Mouse (Mus musculus) hindbrain, embryonic 15.5 days (tissue): ENCODE results near the gene Slc26a9. TPM values are rescaled to one million over a fixed set of nuclear protein-coding genes. Genes with fewer than 3 reads are reported as not detected.

Experiments
- ATAC-seq: fragments of 200-750 bp; cut with Nextera tagmentation; 2 replicates; pipeline ENCODE4 v1.8.0; 2017; ENCODE audit warnings: low read depth, moderate number of reproducible peaks, moderate TSS enrichment; ENCODE audit not compliant: low FRiP score
- H3K27ac ChIP-seq: fragments of 300-500 bp; sonication (generic); replicated peaks from 2 replicates; pipeline ENCODE4 v1.5.1; 2015; ENCODE audit warnings: mild to moderate bottlenecking, inconsistent platforms
- H3K27me3 ChIP-seq: fragments of 300-500 bp; sonication (generic); 2 replicates; pipeline ENCODE4 v1.6.1; 2015; ENCODE audit warnings: control low read depth, inconsistent platforms
- H3K36me3 ChIP-seq: fragments of 300-500 bp; sonication (generic); 2 replicates; pipeline ENCODE4 v1.6.1; 2015; ENCODE audit warnings: control low read depth, inconsistent platforms
- H3K4me1 ChIP-seq: fragments of 300-500 bp; sonication (generic); replicated peaks from 2 replicates; pipeline ENCODE4 v1.6.1; 2015; ENCODE audit warnings: control low read depth, inconsistent platforms
- H3K4me2 ChIP-seq: fragments of 300-500 bp; sonication (generic); 2 replicates; pipeline ENCODE4 v1.6.1; 2015; ENCODE audit warnings: moderate library complexity, mild to moderate bottlenecking, inconsistent platforms
- H3K4me3 ChIP-seq: fragments of 300-500 bp; sonication (generic); 2 replicates; pipeline ENCODE4 v1.5.1; 2015; ENCODE audit warnings: mild to moderate bottlenecking, inconsistent platforms
- H3K9ac ChIP-seq: fragments of 300-500 bp; sonication (generic); 2 replicates; pipeline ENCODE4 v1.6.1; 2015; ENCODE audit warnings: inconsistent platforms
- H3K9me3 ChIP-seq: fragments of 300-500 bp; sonication (generic); 2 replicates; pipeline ENCODE4 v1.6.1; 2016; ENCODE audit warnings: control low read depth, inconsistent platforms
- WGBS: fragments of 180-500 bp; shearing (Covaris S2); methylation state at CpG from one replicate; pipeline ENCODE4 v1.1.7; 2015; 5-methylcytosine and 5-hydroxymethylcytosine counted together
- polyA plus RNA-seq: library from polyadenylated mRNA; unstranded; fragments of >200 nt; fragmentation: Nextera tagmentation; extraction: Ambion mirVana; gene quantifications from 2 replicates; pipeline ENCODE4 v1.2.1, GENCODE M21; 2015

Slc26a9 gene
- polyA plus RNA-seq, 1 experiment from 2014 or later = 0.05 TPM

DNA sequence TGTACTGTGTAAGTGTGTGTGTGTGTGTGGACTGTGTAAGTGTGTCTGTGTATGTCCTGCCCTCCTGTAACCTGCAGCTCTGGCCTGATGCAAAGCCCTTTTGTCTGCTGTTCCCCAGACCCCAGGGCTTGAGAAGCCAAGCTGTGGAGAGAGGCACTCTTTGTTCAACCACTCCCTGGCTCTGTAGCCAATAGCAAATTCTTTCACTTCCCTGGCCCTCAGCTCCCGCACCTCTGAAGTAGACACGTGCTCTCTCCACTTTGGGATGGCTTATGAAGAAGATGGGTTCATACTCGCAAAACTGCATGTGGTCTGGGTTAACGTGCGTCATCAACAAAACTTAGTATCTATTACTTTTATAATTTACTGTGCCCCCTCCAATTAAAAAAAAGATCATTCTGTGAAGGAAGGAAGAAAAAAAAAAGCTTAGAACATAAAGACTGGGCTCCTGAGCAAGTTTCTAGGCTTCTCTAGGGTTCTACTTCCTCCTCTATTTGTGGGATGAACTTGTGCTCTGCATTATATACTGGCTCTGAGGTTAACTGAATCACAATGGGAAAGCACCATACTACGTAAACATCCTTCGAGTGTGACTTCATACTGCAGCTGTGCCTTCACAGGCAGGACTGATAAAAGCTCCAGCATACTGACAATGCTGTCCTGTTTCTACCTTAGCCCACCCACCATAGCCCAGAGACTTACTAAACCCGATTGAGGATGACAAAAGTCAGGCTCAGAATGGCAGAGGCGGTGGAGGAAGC lies 16.0 kb downstream of the Slc26a9 start:
- Histone ChIP-seq H3K36me3 (no peaks in the 10 kb centered on the region), H3K27me3 (no peaks in the 10 kb centered on the region), H3K4me1 (no peaks in the 10 kb centered on the region), H3K4me3 (no peak overlapping the region), H3K9ac (no peak overlapping the region), H3K27ac (no peak overlapping the region), H3K9me3 (no peaks in the 10 kb centered on the region), H3K4me2 (no peak overlapping the region)
- ATAC-seq = no peak
- 69% methylated on average over 9 of the region's 9 CpGs for WGBS

DNA sequence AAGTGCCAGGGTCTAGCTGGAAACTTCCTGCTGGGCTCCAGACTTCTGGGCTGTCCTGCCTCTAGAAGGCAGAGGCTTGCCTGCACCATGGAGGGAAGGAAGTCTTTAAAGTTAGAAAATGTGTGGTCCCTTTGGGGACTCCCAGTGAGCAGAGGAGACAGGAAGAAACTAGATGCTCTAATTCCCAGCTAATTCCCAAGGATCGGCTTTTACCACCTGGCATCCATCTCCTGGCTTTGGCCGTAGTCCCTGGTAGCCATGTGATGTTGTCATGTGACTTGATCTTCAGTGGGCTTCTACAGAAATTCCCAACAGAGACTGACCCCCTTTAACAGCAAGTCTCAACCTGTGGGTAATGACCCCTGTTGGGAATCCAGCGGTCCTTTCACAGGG lies 16.6 kb downstream of the Slc26a9 start:
- H3K27me3 ChIP-seq = no peaks in the 10 kb centered on the region
- H3K4me2 ChIP-seq = no peak overlapping the region
- H3K4me3 ChIP-seq = no peak overlapping the region
- no peaks in the 10 kb centered on the region for H3K9me3 ChIP-seq
- no peak for ATAC-seq
- no peak overlapping the region for H3K9ac ChIP-seq
- H3K27ac ChIP-seq = no peak overlapping the region
- H3K4me1 ChIP-seq = 0 out of 2 replicates have a peak, but pooled peaks cover 2% of the 10 kb centered on the region
- WGBS = 81% methylated on average over 3 of the region's 3 CpGs
- H3K36me3 ChIP-seq = no peaks in the 10 kb centered on the region

GRCm38 (mm10) chr1:131761079-131761831 lies 17.4 kb downstream of the Slc26a9 start:
- no peaks in the 10 kb centered on the region for H3K9me3 ChIP-seq
- ATAC-seq = no peak

DNA sequence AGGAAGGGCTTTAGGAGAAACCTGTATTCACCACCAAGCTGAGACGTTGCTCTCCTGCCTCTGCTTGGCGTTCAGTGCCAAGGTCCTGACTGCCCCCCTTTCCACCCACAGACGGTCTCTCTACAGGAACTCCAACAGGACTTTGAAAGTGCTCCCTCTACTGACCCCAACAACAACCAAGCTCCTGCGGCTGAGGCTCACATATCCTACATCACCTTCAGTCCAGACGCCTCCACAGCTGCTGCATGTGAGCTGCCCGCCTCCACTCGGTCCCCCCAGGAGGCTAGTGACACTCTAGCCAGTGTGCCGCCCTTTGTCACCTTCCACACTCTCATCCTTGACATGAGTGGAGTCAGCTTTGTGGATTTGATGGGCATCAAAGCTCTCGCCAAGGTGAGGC lies 19.9 kb downstream of the Slc26a9 start:
- no peaks in the 10 kb centered on the region for H3K27me3 ChIP-seq
- H3K36me3 ChIP-seq = no peaks in the 10 kb centered on the region
- no peaks in the 10 kb centered on the region for H3K9me3 ChIP-seq
- 57% methylated on average over 9 of the region's 9 CpGs for WGBS
- no peak overlapping the region for H3K27ac ChIP-seq
- 0 out of 2 replicates have a peak, but pooled peaks cover 3% of the 10 kb centered on the region for H3K4me1 ChIP-seq
- H3K4me2 ChIP-seq = no peak overlapping the region
- H3K4me3 ChIP-seq = no peak overlapping the region
- ATAC-seq = no peak
- no peak overlapping the region for H3K9ac ChIP-seq

More at GRCm38 (mm10) chr1:131761079-131761831, 17.4 kb downstream of the Slc26a9 start:
- H3K4me3 ChIP-seq = no peak overlapping the region
- H3K27me3 ChIP-seq = no peaks in the 10 kb centered on the region
- WGBS = 89% methylated on average over 13 of the region's 13 CpGs
- H3K4me2 ChIP-seq = no peak overlapping the region
- H3K36me3 ChIP-seq = no peaks in the 10 kb centered on the region
- H3K27ac ChIP-seq = no peak overlapping the region
- H3K9ac ChIP-seq = no peak overlapping the region
- H3K4me1 ChIP-seq = 0 out of 2 replicates have a peak, but pooled peaks cover 3% of the 10 kb centered on the region

- WGBS = 65% methylated on average over 8 of the region's 8 CpGs
- Histone ChIP-seq H3K9me3 (no peaks in the 10 kb centered on the region), H3K4me2 (no peak overlapping the region), H3K36me3 (no peaks in the 10 kb centered on the region), H3K9ac (no peak overlapping the region), H3K4me3 (no peak overlapping the region), H3K4me1 (0 out of 2 replicates have a peak, but pooled peaks cover 3% of the 10 kb centered on the region), H3K27me3 (no peaks in the 10 kb centered on the region), H3K27ac (no peak overlapping the region)
- ATAC-seq = no peak
Measured at GRCm38 (mm10) chr1:131764581-131765338, 20.9 kb downstream of the Slc26a9 start.

DNA sequence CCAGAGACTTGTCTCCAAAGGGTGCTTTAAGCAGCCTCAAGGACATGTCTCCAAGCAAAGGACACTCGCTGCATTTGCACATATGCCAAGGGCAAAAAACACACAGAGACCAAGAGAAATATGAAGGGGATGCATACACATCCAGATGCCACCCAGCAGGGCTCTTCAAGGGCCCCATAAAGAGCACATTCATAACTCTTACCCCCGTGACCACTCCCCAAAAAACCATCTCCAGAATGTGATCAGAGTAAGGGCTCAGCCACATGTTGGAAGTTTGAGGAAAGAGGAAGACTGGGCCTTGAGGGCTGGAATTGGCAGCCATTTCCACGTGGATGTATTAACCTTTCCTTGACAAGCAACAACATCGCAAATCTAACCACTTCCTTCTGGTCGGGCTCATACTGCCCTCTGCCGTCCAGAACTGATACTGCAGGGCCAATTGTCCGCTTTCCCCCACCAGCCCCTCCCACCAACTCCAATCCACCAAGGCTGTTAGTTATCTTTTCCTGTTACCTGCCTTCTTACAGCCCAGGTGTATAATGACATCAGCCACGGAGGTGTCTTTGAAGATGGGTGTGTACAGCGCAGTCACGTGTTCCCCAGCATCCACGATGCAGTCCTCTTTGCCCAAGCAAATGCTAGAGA lies 21.7 kb downstream of the Slc26a9 start:
- Histone ChIP-seq H3K36me3 (no peaks in the 10 kb centered on the region), H3K4me1 (0 out of 2 replicates have a peak, but pooled peaks cover 4% of the 10 kb centered on the region), H3K9me3 (no peaks in the 10 kb centered on the region), H3K27me3 (no peaks in the 10 kb centered on the region), H3K27ac (no peak overlapping the region), H3K9ac (no peak overlapping the region), H3K4me2 (0 out of 2 replicates have a peak overlapping the region, but pooled peaks have one; percentile 10), H3K4me3 (no peak overlapping the region)
- 10% methylated on average over 11 of the region's 11 CpGs for WGBS
- peak; percentile 47; the same call in 1 of the 2 replicates for ATAC-seq

DNA sequence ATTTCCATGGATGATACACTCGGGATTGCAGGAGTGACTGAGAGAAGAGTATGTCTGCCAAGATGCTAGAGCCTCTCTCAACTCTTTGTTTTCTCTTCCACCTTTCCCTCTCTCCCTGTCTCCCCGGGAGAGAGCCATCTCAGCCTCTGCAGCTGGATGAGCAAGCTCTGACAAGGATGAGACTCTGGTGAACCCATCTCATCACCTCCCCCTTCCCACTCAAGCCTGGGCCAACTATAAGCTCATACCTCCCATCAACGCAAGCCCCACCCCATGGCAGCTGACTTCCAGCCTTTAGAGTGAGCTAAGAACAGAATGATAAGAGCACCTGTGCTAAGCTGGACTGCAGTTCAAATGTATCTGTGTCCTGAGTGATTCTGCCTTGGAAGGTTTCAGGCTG lies 25.5 kb downstream of the Slc26a9 start:
- no peak overlapping the region for H3K9ac ChIP-seq
- 77% methylated on average over 3 of the region's 3 CpGs for WGBS
- no peak overlapping the region for H3K27ac ChIP-seq
- 0 out of 2 replicates have a peak, but pooled peaks cover 11% of the 10 kb centered on the region for H3K4me1 ChIP-seq
- no peaks in the 10 kb centered on the region for H3K27me3 ChIP-seq
- no peak for ATAC-seq
- H3K36me3 ChIP-seq = no peaks in the 10 kb centered on the region
- no peaks in the 10 kb centered on the region for H3K9me3 ChIP-seq
- no peak overlapping the region for H3K4me2 ChIP-seq
- H3K4me3 ChIP-seq = no peak overlapping the region

DNA sequence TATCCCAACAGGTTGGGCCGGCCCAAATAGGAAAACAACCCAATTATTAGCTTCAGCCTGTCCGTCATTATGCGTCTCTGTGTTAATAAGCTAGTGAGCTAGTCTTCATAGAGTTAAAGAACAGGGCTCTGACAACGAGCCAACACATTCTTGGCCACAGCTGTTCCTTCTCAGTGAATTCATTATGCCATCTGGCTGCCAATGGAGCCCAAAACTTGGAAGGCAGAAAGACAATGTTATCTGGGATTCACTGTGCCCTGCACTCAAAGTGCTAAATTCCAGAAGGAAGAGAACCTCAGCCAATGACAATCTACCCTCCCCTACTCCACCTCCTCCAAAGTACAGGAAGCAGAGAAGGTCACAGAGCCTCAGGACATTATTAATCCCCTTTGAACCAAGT lies 26.8 kb downstream of the Slc26a9 start:
- Histone ChIP-seq H3K4me3 (no peak overlapping the region), H3K36me3 (no peaks in the 10 kb centered on the region), H3K9me3 (no peaks in the 10 kb centered on the region), H3K4me2 (no peak overlapping the region), H3K27ac (peak overlapping the region; percentile 50; the same call in 1 of the 2 replicates), H3K9ac (no peak overlapping the region), H3K27me3 (no peaks in the 10 kb centered on the region), H3K4me1 (0 out of 2 replicates have a peak, but pooled peaks cover 7% of the 10 kb centered on the region)
- ATAC-seq = no peak
- WGBS = 37% methylated on average over 4 of the region's 4 CpGs

DNA sequence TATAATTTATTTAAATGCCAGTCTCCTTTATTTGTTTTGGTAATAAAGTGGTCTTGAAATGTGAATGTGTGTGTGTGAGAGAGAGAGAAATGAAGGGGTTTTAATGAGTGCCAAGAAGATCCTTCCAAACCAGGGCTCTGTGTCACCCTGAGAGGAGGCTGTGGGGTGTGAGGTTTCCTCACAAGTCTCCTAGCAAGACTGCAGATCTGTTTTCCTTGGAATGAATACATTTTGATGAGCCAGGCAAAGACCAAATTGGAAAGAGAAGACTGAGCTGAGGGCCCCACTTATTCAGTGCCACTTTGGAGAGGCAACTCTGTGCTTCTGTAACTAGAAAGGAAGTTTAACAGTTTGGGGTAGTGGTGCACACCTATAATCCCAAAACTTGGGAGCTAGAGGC lies 27.6 kb downstream of the Slc26a9 start:
- Histone ChIP-seq H3K27ac (no peak overlapping the region), H3K9ac (no peak overlapping the region), H3K27me3 (no peaks in the 10 kb centered on the region), H3K4me3 (no peak overlapping the region), H3K36me3 (no peaks in the 10 kb centered on the region), H3K9me3 (no peaks in the 10 kb centered on the region), H3K4me1 (0 out of 2 replicates have a peak, but pooled peaks cover 7% of the 10 kb centered on the region), H3K4me2 (no peak overlapping the region)
- no peak for ATAC-seq

DNA sequence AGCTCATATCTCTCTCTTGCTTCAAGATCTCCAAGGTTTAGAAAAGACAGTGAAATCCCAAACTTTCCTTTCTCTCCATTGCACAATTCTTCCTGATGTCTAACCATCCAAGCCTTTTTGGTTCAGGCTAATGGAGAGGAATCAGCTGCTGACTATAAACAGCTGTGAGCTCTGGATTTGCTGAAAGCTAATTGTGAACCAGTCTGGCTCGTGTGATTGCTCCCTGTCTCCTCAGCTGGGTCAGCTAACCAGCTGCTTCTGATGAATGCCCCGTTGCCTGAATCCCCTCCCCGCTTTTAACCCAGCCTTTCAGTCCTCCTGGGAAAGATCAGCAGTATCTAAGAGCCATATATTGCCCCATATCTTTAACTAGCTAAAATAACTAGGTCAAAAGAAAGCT lies 50.8 kb downstream of the Slc26a9 start:
- no peaks in the 10 kb centered on the region for H3K27me3 ChIP-seq
- H3K9me3 ChIP-seq = no peaks in the 10 kb centered on the region
- no peak for ATAC-seq
- 21% methylated on average over 3 of the region's 3 CpGs for WGBS
- no peak overlapping the region for H3K4me3 ChIP-seq
- no peak overlapping the region for H3K27ac ChIP-seq
- no peaks in the 10 kb centered on the region for H3K36me3 ChIP-seq
- no peak overlapping the region for H3K9ac ChIP-seq
- no peak overlapping the region for H3K4me2 ChIP-seq
- no peaks in the 10 kb centered on the region; the same call in 1 of the 2 replicates for H3K4me1 ChIP-seq

- Histone ChIP-seq H3K4me1 (no peaks in the 10 kb centered on the region; the same call in 1 of the 2 replicates), H3K36me3 (no peaks in the 10 kb centered on the region), H3K4me2 (no peak overlapping the region), H3K27me3 (no peaks in the 10 kb centered on the region), H3K27ac (no peak overlapping the region), H3K9me3 (no peaks in the 10 kb centered on the region), H3K9ac (no peak overlapping the region), H3K4me3 (no peak overlapping the region)
- WGBS = 91% methylated on average over 3 of the region's 3 CpGs
- no peak for ATAC-seq
Measured at GRCm38 (mm10) chr1:131795171-131795570, 51.3 kb downstream of the Slc26a9 start.
